Mouse (Mus musculus) ES-Bruce4 (cell line): Measurements from ENCODE around the gene Trim67. TPM values are rescaled to one million over a fixed set of nuclear protein-coding genes. Genes with fewer than 3 reads are reported as not detected.

Experiments
- H3K27ac ChIP-seq: 2 replicates; pipeline ENCODE4 v1.5.1; 2012; ENCODE audit warnings: low read length, inconsistent platforms; ENCODE audit not compliant: insufficient read depth
- H3K27me3 ChIP-seq: 2 replicates; pipeline ENCODE4 v1.6.1; 2012; ENCODE audit warnings: mild to moderate bottlenecking, low read length, inconsistent platforms; ENCODE audit not compliant: control insufficient read depth, poor library complexity, insufficient read depth, severe bottlenecking
- H3K36me3 ChIP-seq: 2 replicates; pipeline ENCODE4 v1.6.1; 2012; ENCODE audit warnings: inconsistent platforms, mild to moderate bottlenecking, low read length, moderate library complexity; ENCODE audit not compliant: control insufficient read depth, poor library complexity, insufficient read depth, severe bottlenecking
- H3K4me1 ChIP-seq: one replicate; pipeline ENCODE4 v1.8.1; 2011; ENCODE audit warnings: low read length; ENCODE audit not compliant: control insufficient read depth, insufficient read depth
- H3K4me3 ChIP-seq: 2 replicates; pipeline ENCODE4 v1.5.1; 2011; ENCODE audit warnings: low read depth, mild to moderate bottlenecking, low read length
- H3K9ac ChIP-seq: 2 replicates; pipeline ENCODE4 v1.6.1; 2012; ENCODE audit warnings: low read depth, mild to moderate bottlenecking, inconsistent platforms; ENCODE audit not compliant: poor library complexity, severe bottlenecking
- H3K9me3 ChIP-seq: replicated peaks from 2 replicates; pipeline ENCODE4 v1.6.1; 2012; ENCODE audit warnings: mild to moderate bottlenecking, low read length, inconsistent platforms; ENCODE audit not compliant: control insufficient read depth, poor library complexity, insufficient read depth, severe bottlenecking
- CTCF ChIP-seq: IDR thresholded peaks from one replicate; pipeline ENCODE4 v1.8.1; 2011; ENCODE audit warnings: low read depth, low read length
- EP300 ChIP-seq: IDR thresholded peaks from 2 replicates; pipeline ENCODE4 v1.6.1; 2011; ENCODE audit warnings: low read depth, low read length; ENCODE audit not compliant: insufficient read depth
- POLR2A ChIP-seq: IDR thresholded peaks from one replicate; pipeline ENCODE4 v1.8.1; 2011; ENCODE audit warnings: low read length; ENCODE audit not compliant: insufficient read depth
- polyA plus RNA-seq: library from polyadenylated mRNA; stranded (reverse); fragments of >200 nt; gene quantifications from 2 replicates; pipeline ENCODE4 v1.2.4, GENCODE M21; 2011; ENCODE audit warnings: low read depth; ENCODE audit not compliant: missing spikeins, insufficient read depth, insufficient read length

Gene Trim67
- polyA plus RNA-seq, 1 experiment = 9.1 TPM

GRCm38 (mm10) chr8:124800542-124800941 lies 7.7 kb downstream of the Trim67 start:
- H3K4me1 ChIP-seq = no peaks in the 10 kb centered on the region
- TF ChIP-seq POLR2A = no peak
- peak; percentile 83 for TF ChIP-seq EP300
- peaks cover 4% of the 10 kb centered on the region for H3K27me3 ChIP-seq
- H3K9me3 ChIP-seq = no peaks in the 10 kb centered on the region
- H3K36me3 ChIP-seq = no peaks in the 10 kb centered on the region
- H3K27ac ChIP-seq = peak overlapping the region; percentile 38; the same call in 1 of the 2 replicates
- no peak overlapping the region for H3K4me3 ChIP-seq
- H3K9ac ChIP-seq = no peak overlapping the region

DNA sequence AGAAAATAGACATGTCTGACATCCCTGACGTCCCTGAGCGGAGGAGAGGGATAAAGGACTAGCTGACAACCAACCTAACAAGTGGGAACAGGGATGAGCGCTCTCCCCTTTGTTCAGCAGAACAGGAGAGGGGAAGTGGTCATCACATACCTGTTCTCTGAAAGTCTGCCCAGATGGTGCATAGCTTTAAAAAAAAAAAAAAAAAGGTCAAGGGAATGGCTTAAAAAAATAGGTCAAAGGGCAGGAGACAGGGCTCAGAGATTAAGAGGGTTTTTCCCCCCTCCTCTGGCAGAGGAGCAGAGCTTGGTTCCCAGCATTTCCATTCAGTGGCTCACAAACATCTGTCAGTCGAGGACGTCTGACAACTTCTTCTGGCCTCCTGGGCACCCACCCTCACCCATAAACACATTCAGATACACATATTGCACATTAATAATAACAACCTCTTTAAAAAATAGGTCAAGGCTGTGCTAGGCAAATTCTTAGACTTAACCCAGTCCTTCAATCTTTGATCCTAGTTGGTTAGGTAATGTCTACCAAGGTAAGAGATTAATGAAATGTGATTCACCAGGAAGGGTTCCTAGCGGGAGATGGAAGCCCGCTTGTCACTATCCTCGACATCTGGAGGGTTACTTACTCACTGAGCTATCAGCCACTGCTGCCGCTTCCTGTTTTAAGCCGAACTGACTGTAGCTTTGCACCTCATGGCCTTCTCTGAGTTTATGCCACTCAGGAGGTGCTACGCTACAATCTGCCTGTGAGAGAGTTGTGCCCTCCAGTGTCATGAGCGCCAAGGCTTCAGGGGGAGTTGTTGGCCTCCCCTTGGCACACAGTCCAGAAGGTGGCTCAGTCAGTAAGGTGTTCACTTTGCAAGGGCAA lies 11.2 kb downstream of the Trim67 start:
- TF ChIP-seq POLR2A = no peak
- TF ChIP-seq CTCF = no peak
- no peak for TF ChIP-seq EP300
- H3K27ac ChIP-seq = no peak overlapping the region
- no peak overlapping the region for H3K4me3 ChIP-seq
- H3K9ac ChIP-seq = no peak overlapping the region
- no peaks in the 10 kb centered on the region for H3K9me3 ChIP-seq
- no peaks in the 10 kb centered on the region for H3K4me1 ChIP-seq
- no peaks in the 10 kb centered on the region for H3K27me3 ChIP-seq
- H3K36me3 ChIP-seq = no peaks in the 10 kb centered on the region

- no peak overlapping the region for H3K9ac ChIP-seq
- TF ChIP-seq POLR2A = no peak
- TF ChIP-seq CTCF = no peak
- TF ChIP-seq EP300 = no peak
- no peak overlapping the region for H3K4me3 ChIP-seq
- no peaks in the 10 kb centered on the region for H3K9me3 ChIP-seq
- H3K27me3 ChIP-seq = no peaks in the 10 kb centered on the region
- no peaks in the 10 kb centered on the region for H3K36me3 ChIP-seq
- H3K4me1 ChIP-seq = no peaks in the 10 kb centered on the region
- no peak overlapping the region for H3K27ac ChIP-seq
Measured at GRCm38 (mm10) chr8:124805990-124806389, 13.1 kb downstream of the Trim67 start.

- Histone ChIP-seq H3K9ac (no peak overlapping the region), H3K27me3 (no peaks in the 10 kb centered on the region), H3K36me3 (no peaks in the 10 kb centered on the region), H3K4me1 (no peaks in the 10 kb centered on the region), H3K4me3 (no peak overlapping the region), H3K27ac (no peak overlapping the region), H3K9me3 (no peaks in the 10 kb centered on the region)
- TF ChIP-seq POLR2A (no peak), CTCF (no peak)
Measured at GRCm38 (mm10) chr8:124809419-124809818, 16.5 kb downstream of the Trim67 start.

GRCm38 (mm10) chr8:124810056-124810610 lies 17.2 kb downstream of the Trim67 start:
- H3K9ac ChIP-seq = no peak overlapping the region
- TF ChIP-seq POLR2A = no peak
- TF ChIP-seq EP300 = no peak
- peak; percentile 45 for TF ChIP-seq CTCF
- H3K36me3 ChIP-seq = no peaks in the 10 kb centered on the region
- no peaks in the 10 kb centered on the region for H3K27me3 ChIP-seq
- H3K9me3 ChIP-seq = no peaks in the 10 kb centered on the region
- H3K4me1 ChIP-seq = no peaks in the 10 kb centered on the region
- no peak overlapping the region for H3K4me3 ChIP-seq
- H3K27ac ChIP-seq = no peak overlapping the region

DNA sequence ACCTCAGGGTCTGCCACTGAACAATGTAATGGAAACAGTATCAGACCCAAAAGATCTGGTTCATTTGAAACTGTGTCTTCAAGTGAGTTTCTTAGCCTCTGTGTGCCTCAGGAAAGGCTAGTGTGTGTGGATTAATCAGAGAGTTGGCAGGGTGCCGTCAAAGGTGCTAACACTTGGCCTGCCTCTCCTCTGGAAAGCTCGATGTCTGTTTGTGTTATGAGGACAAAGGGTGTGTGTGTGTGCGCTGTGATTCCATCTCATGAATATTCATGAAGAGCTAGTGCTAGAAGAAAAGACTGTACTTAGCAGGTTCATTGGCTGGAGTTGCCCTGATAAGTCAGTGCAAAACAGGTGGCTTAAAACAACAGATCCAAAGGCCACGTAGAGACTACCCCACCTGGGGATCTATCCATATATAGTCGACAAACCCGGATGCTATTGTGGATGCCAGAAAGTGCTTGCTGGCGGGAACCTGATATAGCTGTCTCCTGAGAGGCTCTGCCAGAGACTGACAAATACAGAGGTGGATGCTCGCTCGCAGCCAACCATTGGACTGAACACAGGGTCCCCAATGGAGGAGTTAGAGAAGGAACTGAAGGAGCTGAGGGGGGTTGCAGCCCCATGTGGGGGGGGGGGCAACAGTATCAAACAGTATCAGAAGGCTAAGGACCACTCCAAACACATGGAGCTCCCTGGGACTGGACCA lies 17.9 kb downstream of the Trim67 start:
- TF ChIP-seq POLR2A (no peak), EP300 (no peak), CTCF (no peak)
- Histone ChIP-seq H3K27ac (no peak overlapping the region), H3K4me1 (no peaks in the 10 kb centered on the region), H3K27me3 (no peaks in the 10 kb centered on the region), H3K4me3 (no peak overlapping the region), H3K36me3 (no peaks in the 10 kb centered on the region), H3K9me3 (no peaks in the 10 kb centered on the region), H3K9ac (no peak overlapping the region)
